Comparison of ENCODE assay signal across 8 mouse cellular contexts in the genomic region with DNA sequence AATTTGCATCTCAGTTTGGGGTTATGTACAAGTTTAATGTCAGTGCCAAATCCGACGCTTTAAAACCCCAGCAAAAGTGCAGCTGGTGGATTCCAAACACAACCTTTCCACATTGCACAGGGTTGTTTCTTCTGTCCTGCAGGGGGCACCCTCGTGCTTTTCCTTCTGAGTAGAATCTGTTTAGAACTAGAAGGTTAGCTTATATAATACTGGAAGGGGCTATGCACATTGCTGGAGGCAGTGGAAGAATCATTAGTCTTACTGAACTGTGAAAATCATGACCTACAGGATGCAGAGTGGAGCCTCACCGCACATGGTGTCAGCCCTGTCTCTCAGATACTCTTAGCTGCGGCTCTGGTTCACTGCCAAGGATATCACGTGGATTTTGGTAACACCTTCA. TPM values are rescaled to one million over a fixed set of nuclear protein-coding genes. Genes with fewer than 3 reads are reported as not detected.
DNase-seq lines count a peak whose midpoint lies in the region; ATAC-seq lines count a peak whose summit lies in the region.

No protein-coding gene starts in this region.

- no peak overlapping the region for H3K27ac ChIP-seq in embryonic facial prominence, embryonic 14.5 days (replicated peaks; ENCODE audit: low read depth, low read length)

- no peak overlapping the region for H3K9ac ChIP-seq in embryonic facial prominence, embryonic 14.5 days (ENCODE audit: low read depth, low read length)

- no peaks in the 10 kb centered on the region for H3K27me3 ChIP-seq in embryonic facial prominence, embryonic 14.5 days (replicated peaks; ENCODE audit: control insufficient read depth, insufficient read depth, low read length)

- 49% methylated on average over 6 of the region's 6 CpGs for WGBS in embryonic facial prominence, embryonic 14.5 days

- H3K4me2 ChIP-seq in embryonic facial prominence, embryonic 14.5 days (ENCODE audit: low read depth, low read length) = no peak overlapping the region

- no peaks in the 10 kb centered on the region for H3K4me1 ChIP-seq in embryonic facial prominence, embryonic 14.5 days (ENCODE audit: control insufficient read depth, insufficient read depth, low read length)

- ATAC-seq in embryonic facial prominence, embryonic 14.5 days (ENCODE audit: low read depth) = no peak

- no peaks in the 10 kb centered on the region for H3K36me3 ChIP-seq in embryonic facial prominence, embryonic 14.5 days (ENCODE audit: control insufficient read depth, insufficient read depth, low read length)

- no peaks in the 10 kb centered on the region for H3K9me3 ChIP-seq in embryonic facial prominence, embryonic 14.5 days (ENCODE audit: control insufficient read depth, low read length)

- peak; percentile 44 to 78 for DNase-seq in adrenal gland, adult (ENCODE audit: inconsistent age in 2 of 2, low spot score in 1 of 2)
- DNase-seq in adrenal gland, adult 8-10 months = no peak
- peak; percentile 47 for DNase-seq in ovary, postnatal 14 days (ENCODE audit: low spot score)
- no peak for DNase-seq in ovary, postnatal 10 days (ENCODE audit: low spot score)
- peak; percentile 70 for DNase-seq in embryonic facial prominence, embryonic 14.5 days (ENCODE audit: low spot score)
- peak; percentile 69 for DNase-seq in layer of hippocampus, adult 11-12 months (ENCODE audit: low spot score)
- DNase-seq in lung, postnatal 10 days = peak; percentile 73
- DNase-seq in spleen, postnatal 10 days (ENCODE audit: low spot score in 2 of 2) = peak; percentile 48 to 79

- no peak overlapping the region for H3K4me3 ChIP-seq in embryonic facial prominence, embryonic 14.5 days (ENCODE audit: low read depth, low read length)

RNA-seq across cellular contexts. Expression of a gene that starts 49.3 kb away (rescaled TPM):
- total RNA-seq in adrenal gland, adult 8-10 months (2022) = 1 to 10 TPM in 2 of 4 experiments, under 1 TPM in 2; 0.38 to 1.5 (median 0.82) TPM
- polyA plus RNA-seq in embryonic facial prominence, embryonic 14.5 days (2014; fragmentation: Nextera tagmentation; extraction: Ambion mirVana) = 2.8 and 3.2 TPM in 2 replicates

RNA-seq across cellular contexts. Expression of a gene that starts 55.7 kb away (rescaled TPM):
- 1 to 10 TPM; 1.0 to 2.4 (median 1.6) TPM for total RNA-seq in adrenal gland, adult 8-10 months (2022)
- 6.1 and 6.3 TPM in 2 replicates for polyA plus RNA-seq in embryonic facial prominence, embryonic 14.5 days (2014; fragmentation: Nextera tagmentation; extraction: Ambion mirVana)

Comparison
In these comparisons a context has a peak if more than half of its experiments do, and no peak if none do; other contexts are left out.
1. DNase-seq: peak in adrenal gland, adult (2 of 2), ovary, postnatal 14 days (single experiment), embryonic facial prominence, embryonic 14.5 days (single experiment), layer of hippocampus, adult 11-12 months (single experiment), lung, postnatal 10 days (single experiment) and spleen, postnatal 10 days (2 of 2); none in adrenal gland, adult 8-10 months (single experiment) and ovary, postnatal 10 days (single experiment).